Mouse (Mus musculus) testis, postnatal 14 days (tissue): ENCODE data around the gene Zfp663.

Source experiments
- DNase-seq: peaks from one replicate; pipeline ENCODE4 v3.0.0; 2021; ENCODE audit warnings: low spot score

Gene Zfp663

GRCm38 (mm10) chr2:165319503-165319902 is 49.0 kb downstream of the Zfp663 start:
- no peak for DNase-seq

- no peak for DNase-seq
Observed at GRCm38 (mm10) chr2:165318941-165319340, 49.6 kb downstream of the Zfp663 start.

GRCm38 (mm10) chr2:165317621-165318263 is 50.8 kb downstream of the Zfp663 start:
- no peak for DNase-seq

GRCm38 (mm10) chr2:165316837-165317473 is 51.6 kb downstream of the Zfp663 start:
- DNase-seq = no peak

- no peak for DNase-seq
Observed at GRCm38 (mm10) chr2:165316204-165316603, 52.3 kb downstream of the Zfp663 start.

- DNase-seq = no peak
Observed at GRCm38 (mm10) chr2:165314197-165314596, 54.3 kb downstream of the Zfp663 start.

GRCm38 (mm10) chr2:165312381-165312780 is 56.1 kb downstream of the Zfp663 start:
- no peak for DNase-seq

GRCm38 (mm10) chr2:165311577-165311976 is 57.0 kb downstream of the Zfp663 start:
- no peak for DNase-seq

- no peak for DNase-seq
Observed at GRCm38 (mm10) chr2:165310818-165311425, 57.6 kb downstream of the Zfp663 start.

- no peak for DNase-seq
Observed at GRCm38 (mm10) chr2:165307801-165308200, 60.7 kb downstream of the Zfp663 start.

GRCm38 (mm10) chr2:165305438-165305837 is 63.1 kb downstream of the Zfp663 start:
- DNase-seq = no peak

- no peak for DNase-seq
Observed at GRCm38 (mm10) chr2:165304819-165305218, 63.7 kb downstream of the Zfp663 start.

- no peak for DNase-seq
Observed at GRCm38 (mm10) chr2:165303354-165304012, 65.0 kb downstream of the Zfp663 start.

GRCm38 (mm10) chr2:165301409-165301808 is 67.1 kb downstream of the Zfp663 start:
- no peak for DNase-seq
